Mouse (Mus musculus) kidney, postnatal 0 days (tissue): Measurements from ENCODE around the gene Cdk5rap2. TPM values are rescaled to one million over a fixed set of nuclear protein-coding genes. Genes with fewer than 3 reads are reported as not detected.

Experiments used
- ATAC-seq: fragments of 200-750 bp; cut with Nextera tagmentation; replicated peaks from 2 replicates; pipeline ENCODE4 v1.8.0; 2017; ENCODE audit warnings: low read depth, moderate number of reproducible peaks, moderate TSS enrichment, moderate library complexity; ENCODE audit not compliant: low FRiP score
- DNase-seq: peaks from one replicate; pipeline ENCODE4 v3.0.0-alpha.2; 2016; ENCODE audit warnings: low spot score
- H3K27ac ChIP-seq: fragments of 300-500 bp; sonication (generic); 2 replicates; pipeline ENCODE4 v1.5.1; 2014; ENCODE audit warnings: mild to moderate bottlenecking
- H3K27me3 ChIP-seq: fragments of 300-500 bp; sonication (generic); 2 replicates; pipeline ENCODE4 v1.6.1; 2014; ENCODE audit warnings: low read length, mixed read lengths; ENCODE audit not compliant: insufficient read depth
- H3K36me3 ChIP-seq: fragments of 300-500 bp; sonication (generic); 2 replicates; pipeline ENCODE4 v1.6.1; 2014; ENCODE audit warnings: low read length, mixed read lengths; ENCODE audit not compliant: insufficient read depth
- H3K4me1 ChIP-seq: fragments of 300-500 bp; sonication (generic); replicated peaks from 2 replicates; pipeline ENCODE4 v1.6.1; 2014; ENCODE audit warnings: antibody characterized with exemption, low read length, mixed read lengths; ENCODE audit not compliant: insufficient read depth
- H3K4me2 ChIP-seq: fragments of 300-500 bp; sonication (generic); 2 replicates; pipeline ENCODE4 v1.6.1; 2014; ENCODE audit warnings: mild to moderate bottlenecking, low read length, moderate library complexity, mixed read lengths
- H3K4me3 ChIP-seq: fragments of 300-500 bp; sonication (generic); replicated peaks from 2 replicates; pipeline ENCODE4 v1.5.1; 2014; ENCODE audit warnings: low read depth, low read length
- H3K9ac ChIP-seq: fragments of 300-500 bp; sonication (generic); 2 replicates; pipeline ENCODE4 v1.6.1; 2014; ENCODE audit warnings: low read depth, low read length
- H3K9me3 ChIP-seq: fragments of 300-500 bp; sonication (generic); replicated peaks from 2 replicates; pipeline ENCODE4 v1.6.1; 2016; ENCODE audit warnings: low read length, inconsistent platforms, mixed read lengths
- CTCF ChIP-seq: IDR thresholded peaks from 2 replicates; pipeline ENCODE4 v1.5.1; 2016; ENCODE audit warnings: antibody characterized with exemption, low read depth, mild to moderate bottlenecking, moderate library complexity
- WGBS: fragments of 180-500 bp; shearing (Covaris S2); extraction: QIAGEN DNeasy Blood & Tissue Kit; methylation state at CpG from one replicate; pipeline ENCODE4 v1.1.7; 2014; 5-methylcytosine and 5-hydroxymethylcytosine counted together
- polyA plus RNA-seq: library from polyadenylated mRNA; unstranded; fragments of >200 nt; fragmentation: Nextera tagmentation; extraction: Ambion mirVana; gene quantifications from 2 replicates; pipeline ENCODE4 v1.2.1, GENCODE M21; 2015

The Cdk5rap2 gene
- polyA plus RNA-seq, 1 experiment from 2014 or later, result 8.9 TPM

DNA sequence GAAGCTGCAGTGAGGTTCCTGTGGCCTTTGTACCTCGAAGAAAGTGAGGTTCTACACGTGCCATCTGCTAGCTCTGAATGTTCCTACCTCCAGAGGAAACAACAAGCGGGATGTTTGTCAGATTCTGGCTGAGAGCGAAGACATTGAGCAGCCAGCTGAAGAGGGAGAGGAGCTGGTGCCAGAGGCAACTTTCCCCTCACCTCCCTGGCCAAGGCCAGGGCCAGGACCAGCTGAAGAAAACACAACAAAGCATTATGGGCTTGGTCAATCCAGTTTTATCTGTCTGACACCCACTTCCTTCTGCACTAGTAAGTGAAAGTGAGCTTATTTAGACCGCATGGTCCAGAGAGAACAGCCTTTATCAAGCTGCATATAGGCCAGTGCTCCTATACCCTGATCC is 147.4 kb downstream of the Cdk5rap2 start:
- no peaks in the 10 kb centered on the region for H3K9me3 ChIP-seq
- H3K27me3 ChIP-seq, result no peaks in the 10 kb centered on the region
- peaks cover 20% of the 10 kb centered on the region; the same call in 1 of the 2 replicates for H3K36me3 ChIP-seq
- ATAC-seq (no peak), DNase-seq (no peak)
- no peak for TF ChIP-seq CTCF
- H3K9ac ChIP-seq, result no peak overlapping the region
- no peak overlapping the region for H3K4me2 ChIP-seq
- H3K27ac ChIP-seq, result no peak overlapping the region
- 86% methylated on average over 5 of the region's 5 CpGs for WGBS
- 0 out of 2 replicates have a peak, but pooled peaks cover 2% of the 10 kb centered on the region for H3K4me1 ChIP-seq
- no peak overlapping the region for H3K4me3 ChIP-seq

DNA sequence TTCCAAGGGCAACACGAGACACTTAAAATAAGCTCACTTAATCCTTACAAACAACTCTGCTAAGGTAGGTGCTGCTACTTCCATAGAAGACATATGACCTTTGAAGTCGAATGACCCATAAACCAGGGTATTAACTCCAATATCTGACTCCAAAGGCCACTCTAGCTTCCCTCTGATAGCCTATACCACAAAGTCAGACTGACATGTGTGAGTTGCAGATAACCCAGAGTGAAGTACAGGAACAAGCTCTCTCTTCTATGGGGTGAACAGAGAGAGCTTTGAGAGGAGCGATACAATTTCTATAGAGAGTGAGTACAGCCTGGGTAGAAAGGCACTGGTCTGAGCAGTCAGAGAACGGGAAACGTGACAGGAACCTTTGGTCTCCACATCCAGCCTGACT is 148.9 kb downstream of the Cdk5rap2 start:
- no peak overlapping the region for H3K9ac ChIP-seq
- H3K36me3 ChIP-seq, result peaks cover 15% of the 10 kb centered on the region; the same call in 1 of the 2 replicates

DNA sequence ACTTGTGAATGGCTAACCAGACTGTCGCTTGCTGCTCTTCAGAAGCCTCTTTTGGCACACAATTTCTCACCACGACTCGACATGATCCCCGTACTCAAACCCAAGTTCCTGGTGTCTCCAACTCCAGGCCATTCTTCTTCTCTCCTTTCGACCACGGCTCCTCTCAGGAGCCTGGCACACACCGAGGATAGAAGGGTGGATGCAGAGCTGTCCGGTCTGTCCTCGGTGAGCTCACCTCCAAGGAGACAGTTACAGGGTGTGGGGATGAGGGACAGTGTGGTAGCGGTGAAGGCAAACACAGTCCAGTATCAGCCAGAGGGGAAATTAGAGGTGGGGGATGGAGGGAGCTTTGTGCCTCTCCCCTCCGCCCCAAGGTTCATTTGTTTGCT is 149.8 kb downstream of the Cdk5rap2 start:
- Histone ChIP-seq H3K36me3 (peaks cover 15% of the 10 kb centered on the region; the same call in 1 of the 2 replicates), H3K4me2 (no peak overlapping the region), H3K27ac (no peak overlapping the region), H3K27me3 (no peaks in the 10 kb centered on the region), H3K4me1 (0 out of 2 replicates have a peak, but pooled peaks cover 2% of the 10 kb centered on the region), H3K9ac (no peak overlapping the region), H3K9me3 (no peaks in the 10 kb centered on the region), H3K4me3 (no peak overlapping the region)
- TF ChIP-seq CTCF, result no peak
- no peak for DNase-seq
- no peak for ATAC-seq
- 93% methylated on average over 11 of the region's 11 CpGs for WGBS

More for the DNA sequence above, 148.9 kb downstream of the Cdk5rap2 start:
- Histone ChIP-seq H3K4me3 (no peak overlapping the region), H3K4me2 (no peak overlapping the region), H3K4me1 (0 out of 2 replicates have a peak, but pooled peaks cover 2% of the 10 kb centered on the region), H3K27me3 (no peaks in the 10 kb centered on the region), H3K9me3 (no peaks in the 10 kb centered on the region), H3K27ac (no peak overlapping the region)
- DNase-seq (no peak), ATAC-seq (no peak)
- TF ChIP-seq CTCF, result no peak
- WGBS, result 92% methylated on average over 5 of the region's 5 CpGs

DNA sequence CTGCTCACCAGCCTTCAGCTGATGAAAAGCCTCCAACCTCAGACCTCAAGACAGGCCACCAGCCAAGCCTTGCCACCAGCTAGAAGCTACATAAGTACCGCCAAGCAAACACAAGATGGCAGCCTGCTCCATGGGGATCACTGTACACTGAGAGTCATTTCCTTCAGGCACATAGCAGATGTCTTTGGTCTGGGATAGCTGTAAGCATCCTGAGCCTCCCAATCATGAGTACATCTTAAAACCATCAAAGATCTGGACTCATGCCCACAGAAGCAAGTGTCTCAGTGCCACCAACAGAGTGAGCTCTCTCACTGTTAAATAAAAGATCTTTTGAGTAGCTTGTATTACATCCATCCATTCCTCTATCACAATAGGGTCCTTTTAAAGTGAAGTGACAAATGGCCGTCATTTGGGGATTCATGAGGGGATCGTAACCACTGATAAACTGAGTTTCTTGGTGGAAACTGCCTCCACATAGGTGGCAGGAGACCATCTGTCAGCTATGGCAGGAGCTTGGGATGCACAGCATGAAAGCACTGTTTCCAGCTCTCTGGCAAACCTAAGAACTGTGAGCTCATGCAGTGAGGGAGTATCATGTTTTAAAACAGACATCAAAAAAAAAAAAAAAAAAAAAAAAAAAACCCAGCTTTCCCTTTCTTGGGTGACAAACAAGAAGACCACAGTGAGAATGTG is 150.4 kb downstream of the Cdk5rap2 start:
- 0 out of 2 replicates have a peak, but pooled peaks cover 2% of the 10 kb centered on the region for H3K4me1 ChIP-seq
- peaks cover 15% of the 10 kb centered on the region; the same call in 1 of the 2 replicates for H3K36me3 ChIP-seq
- H3K9me3 ChIP-seq, result no peaks in the 10 kb centered on the region
- H3K4me3 ChIP-seq, result no peak overlapping the region
- H3K9ac ChIP-seq, result no peak overlapping the region
- DNase-seq (no peak), ATAC-seq (no peak)
- 73% methylated on average over 3 of the region's 3 CpGs for WGBS
- peak; percentile 40; the same call in 1 of the 2 replicates for TF ChIP-seq CTCF
- no peak overlapping the region for H3K27ac ChIP-seq
- H3K27me3 ChIP-seq, result no peaks in the 10 kb centered on the region
- H3K4me2 ChIP-seq, result no peak overlapping the region

DNA sequence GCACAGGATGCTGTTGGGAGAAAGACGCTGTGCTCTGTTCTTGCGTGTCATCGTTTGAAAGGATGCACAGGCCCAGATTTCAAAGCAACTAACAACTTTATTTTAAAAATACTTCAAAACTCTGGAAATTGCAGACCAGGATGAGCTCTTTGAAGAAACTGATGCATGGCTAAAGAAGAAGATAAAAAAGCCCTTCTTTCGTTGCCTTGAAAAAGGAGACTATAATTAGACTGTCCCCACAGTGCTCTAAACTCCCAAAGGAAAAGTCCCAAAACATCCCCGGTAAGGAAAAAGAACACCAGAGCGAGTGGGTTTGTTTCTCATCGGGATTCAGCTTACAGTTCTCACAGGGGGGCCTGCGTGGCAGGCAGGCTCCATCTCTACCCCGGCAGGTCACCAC is 151.4 kb downstream of the Cdk5rap2 start:
- Histone ChIP-seq H3K9ac (no peak overlapping the region), H3K9me3 (no peaks in the 10 kb centered on the region), H3K36me3 (peaks cover 19% of the 10 kb centered on the region), H3K4me1 (0 out of 2 replicates have a peak, but pooled peaks cover 2% of the 10 kb centered on the region), H3K27ac (no peak overlapping the region), H3K4me3 (no peak overlapping the region), H3K27me3 (no peaks in the 10 kb centered on the region), H3K4me2 (no peak overlapping the region)
- DNase-seq (no peak), ATAC-seq (no peak)
- no peak for TF ChIP-seq CTCF
- WGBS, result 57% methylated on average over 9 of the region's 9 CpGs

DNA sequence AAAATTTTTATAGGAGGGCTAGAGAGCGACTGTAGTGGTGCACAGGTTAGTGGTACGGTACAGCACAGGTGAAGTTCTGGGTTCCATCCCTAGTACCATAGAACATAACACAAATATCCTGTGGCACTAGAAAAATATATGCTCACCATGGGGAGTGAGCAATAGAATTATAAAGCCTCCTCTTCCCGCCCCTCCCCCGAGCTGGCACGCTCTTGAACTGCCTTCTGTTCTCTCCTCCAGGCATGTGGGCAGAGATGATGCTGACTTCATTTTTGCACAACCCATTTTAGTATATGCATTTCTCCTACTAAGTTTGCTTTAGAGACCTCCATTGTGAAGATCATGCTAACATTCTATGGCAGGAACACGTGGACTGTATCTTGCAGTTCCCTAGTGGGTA is 152.0 kb downstream of the Cdk5rap2 start:
- Histone ChIP-seq H3K9me3 (no peaks in the 10 kb centered on the region), H3K4me3 (no peak overlapping the region), H3K9ac (no peak overlapping the region), H3K4me2 (no peak overlapping the region), H3K4me1 (0 out of 2 replicates have a peak, but pooled peaks cover 2% of the 10 kb centered on the region), H3K27ac (no peak overlapping the region), H3K27me3 (no peaks in the 10 kb centered on the region), H3K36me3 (peaks cover 16% of the 10 kb centered on the region)
- ATAC-seq (0 out of 2 replicates have a peak, but pooled peaks have one; percentile 29), DNase-seq (no peak)
- TF ChIP-seq CTCF, result no peak
- 91% methylated on average over 6 of the region's 6 CpGs for WGBS

DNA sequence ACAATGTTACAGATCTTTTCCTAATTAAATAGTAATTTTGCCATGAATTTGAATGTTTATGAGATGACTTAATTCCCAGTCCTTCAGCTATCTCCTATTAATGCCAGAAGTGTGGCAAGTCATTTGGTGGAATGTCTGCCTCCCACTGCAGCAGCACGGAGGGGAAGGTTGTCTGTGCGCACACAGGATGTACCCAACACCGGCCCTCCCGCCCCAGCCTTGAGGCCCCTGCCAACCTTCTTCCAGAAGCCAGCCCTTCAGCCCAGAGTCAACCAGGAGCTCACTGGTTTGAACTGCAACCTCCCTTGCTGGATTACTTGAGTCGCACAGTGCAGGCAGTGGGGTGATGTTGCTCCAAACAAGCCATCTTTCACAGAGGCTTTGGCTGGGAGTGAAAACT is 158.5 kb downstream of the Cdk5rap2 start:
- no peak for DNase-seq
- 74% methylated on average over 5 of the region's 5 CpGs for WGBS
- no peak for TF ChIP-seq CTCF

More for the DNA sequence above, 158.5 kb downstream of the Cdk5rap2 start:
- ATAC-seq, result no peak
- Histone ChIP-seq H3K27me3 (no peaks in the 10 kb centered on the region), H3K36me3 (peaks cover 16% of the 10 kb centered on the region), H3K27ac (no peak overlapping the region), H3K9ac (no peak overlapping the region), H3K4me1 (no peaks in the 10 kb centered on the region), H3K4me2 (no peak overlapping the region), H3K4me3 (no peak overlapping the region), H3K9me3 (no peaks in the 10 kb centered on the region)
